ENCODE assay signal across 8 mouse cellular contexts in genomic region chr17:87125344-87125743, GRCm38 (mm10). TPM values are rescaled to one million over a fixed set of nuclear protein-coding genes. Genes with fewer than 3 reads are reported as not detected.
A peak's percentile ranks its signal among the peaks of the same experiment; 100 is the strongest.
DNase-seq lines count a peak whose midpoint lies in the region; ATAC-seq and TF ChIP-seq lines count a peak whose summit lies in the region.

No protein-coding gene starts in this region.

- no peak for TF ChIP-seq POLR2A in ES-Bruce4 (IDR thresholded peaks at IDR 0.05; ENCODE audit: insufficient read depth, low read length)

- WGBS in forebrain, embryonic 16.5 days, result 63% methylated on average over 24 of the region's 24 CpGs
- 45% methylated on average over 24 of the region's 24 CpGs for WGBS in limb, embryonic 15.5 days

- H3K4me1 ChIP-seq in ES-Bruce4 (ENCODE audit: control insufficient read depth, insufficient read depth, low read length), result no peaks in the 10 kb centered on the region
- H3K4me1 ChIP-seq in forebrain, embryonic 16.5 days (replicated peaks; ENCODE audit: control insufficient read depth, insufficient read depth, low read length), result peaks cover 3% of the 10 kb centered on the region; the same call in 1 of the 2 replicates
- peaks cover 11% of the 10 kb centered on the region for H3K4me1 ChIP-seq in limb, embryonic 15.5 days

- H3K4me2 ChIP-seq in forebrain, embryonic 16.5 days (ENCODE audit: low read length), result peak overlapping the region; percentile 37
- H3K4me2 ChIP-seq in limb, embryonic 15.5 days, result peak overlapping the region; percentile 39

- 0 out of 2 replicates have a peak, but pooled peaks have one; percentile 15 for ATAC-seq in forebrain, embryonic 16.5 days
- ATAC-seq in limb, embryonic 15.5 days (ENCODE audit: insufficient number of reproducible peaks, low FRiP score, low TSS enrichment, low read depth), result no peak

- no peak for TF ChIP-seq EP300 in ES-Bruce4 (IDR thresholded peaks at IDR 0.05; ENCODE audit: insufficient read depth, low read depth, low read length)

- 0 out of 2 replicates have a peak overlapping the region, but pooled peaks have one; percentile 21 for H3K9ac ChIP-seq in ES-Bruce4 (ENCODE audit: low read depth, poor library complexity, severe bottlenecking)
- no peak overlapping the region; the same call in 1 of the 2 replicates for H3K9ac ChIP-seq in forebrain, embryonic 16.5 days (replicated peaks; ENCODE audit: low read depth, low read length)
- H3K9ac ChIP-seq in limb, embryonic 15.5 days, result no peak overlapping the region

- H3K27me3 ChIP-seq in ES-Bruce4 (ENCODE audit: control insufficient read depth, insufficient read depth, low read length, poor library complexity, severe bottlenecking), result no peaks in the 10 kb centered on the region
- H3K27me3 ChIP-seq in forebrain, embryonic 16.5 days (replicated peaks; ENCODE audit: control insufficient read depth, insufficient read depth, low read length), result no peaks in the 10 kb centered on the region
- no peaks in the 10 kb centered on the region for H3K27me3 ChIP-seq in limb, embryonic 15.5 days

- H3K27ac ChIP-seq in ES-Bruce4 (ENCODE audit: insufficient read depth, low read length), result no peak overlapping the region
- H3K27ac ChIP-seq in forebrain, embryonic 16.5 days (ENCODE audit: low read length), result no peak overlapping the region
- H3K27ac ChIP-seq in limb, embryonic 15.5 days, result no peak overlapping the region

- H3K9me3 ChIP-seq in ES-Bruce4 (replicated peaks; ENCODE audit: control insufficient read depth, insufficient read depth, low read length, poor library complexity, severe bottlenecking), result peaks cover 13% of the 10 kb centered on the region
- H3K9me3 ChIP-seq in forebrain, embryonic 16.5 days (ENCODE audit: control insufficient read depth, low read length), result peaks cover 3% of the 10 kb centered on the region; the same call in 1 of the 2 replicates
- H3K9me3 ChIP-seq in limb, embryonic 15.5 days, result no peaks in the 10 kb centered on the region

- no peak for TF ChIP-seq CTCF in ES-Bruce4 (IDR thresholded peaks at IDR 0.05; ENCODE audit: low read depth, low read length)

- no peaks in the 10 kb centered on the region; the same call in 1 of the 2 replicates for H3K36me3 ChIP-seq in ES-Bruce4 (ENCODE audit: control insufficient read depth, insufficient read depth, low read length, poor library complexity, severe bottlenecking)
- no peaks in the 10 kb centered on the region for H3K36me3 ChIP-seq in forebrain, embryonic 16.5 days (ENCODE audit: control insufficient read depth, insufficient read depth)
- peaks cover 24% of the 10 kb centered on the region for H3K36me3 ChIP-seq in limb, embryonic 15.5 days

- peak; percentile 41 to 68 for DNase-seq in cerebellum, postnatal 25 days
- no peak for DNase-seq in cerebellum, adult 11-12 months
- DNase-seq in thymus, postnatal 14 days, result no peak
- DNase-seq in left cerebral cortex, adult 9 months (ENCODE audit: low spot score in 2 of 2), result no peak
- DNase-seq in right cerebral cortex, postnatal 10 days (ENCODE audit: low spot score in 2 of 2), result no peak

- peak overlapping the region; percentile 62 for H3K4me3 ChIP-seq in ES-Bruce4 (ENCODE audit: low read depth, low read length)
- H3K4me3 ChIP-seq in forebrain, embryonic 16.5 days (replicated peaks; ENCODE audit: low read length), result no peak overlapping the region
- H3K4me3 ChIP-seq in limb, embryonic 15.5 days, result peak overlapping the region; percentile 20

RNA-seq across cellular contexts. Expression of gene Socs5, which starts 17.9 kb away (rescaled TPM):
- polyA plus RNA-seq in ES-Bruce4 (2011; ENCODE audit: insufficient read depth, insufficient read length, low read depth, missing spikeins), result 11.2 and 11.5 TPM in 2 replicates
- polyA plus RNA-seq in forebrain, embryonic 16.5 days (2015; fragmentation: Nextera tagmentation; extraction: Ambion mirVana), result 11.7 and 12.6 TPM in 2 replicates
- polyA plus RNA-seq in limb, embryonic 15.5 days (2015; fragmentation: Nextera tagmentation; extraction: Ambion mirVana), result 13.1 and 15.5 TPM in 2 replicates

Comparison
In these comparisons a context has a peak if more than half of its experiments do, and no peak if none do; other contexts are left out.
1. DNase-seq: peak in cerebellum, postnatal 25 days (2 of 2); none in cerebellum, adult 11-12 months (single experiment), thymus, postnatal 14 days (single experiment), left cerebral cortex, adult 9 months (0 of 2) and right cerebral cortex, postnatal 10 days (0 of 2).